Mouse (Mus musculus): Measurements from ENCODE around the gene Intu.

GRCm38 (mm10) chr3:40668889-40669288, 137.8 kb downstream of the Intu start:
- TF ChIP-seq CTCF (IDR thresholded peaks at IDR 0.05; ENCODE audit: control insufficient read depth, insufficient read depth, insufficient replicate concordance, low read depth, low read length) (no peak), POLR2A (IDR thresholded peaks at IDR 0.05; ENCODE audit: control insufficient read depth, low read depth, low read length) (no peak)

All from testis, adult 2 months (tissue).